Mouse (Mus musculus) brain, embryonic 14.5 days (tissue): ENCODE results near the gene Ccnt1. TPM values are rescaled to one million over a fixed set of nuclear protein-coding genes. Genes with fewer than 3 reads are reported as not detected.
"Not testable (repeated sequence)": the region's sequence is repeated elsewhere in the genome, so short reads cannot be mapped to it uniquely, and the experiment has no call there.

Experiments
- DNase-seq: peaks from one replicate; pipeline ENCODE4 v3.0.0-alpha.2; 2011; ENCODE audit warnings: low read depth
- CTCF ChIP-seq: fragments of 200-500 bp; IDR thresholded peaks from 2 replicates; pipeline ENCODE4 v1.5.1; 2012; ENCODE audit warnings: inconsistent platforms, mild to moderate bottlenecking, moderate library complexity, borderline replicate concordance; ENCODE audit not compliant: insufficient read depth, insufficient read length; ENCODE audit errors: extremely low read depth
- POLR2A ChIP-seq: fragments of 200-500 bp; IDR thresholded peaks from 2 replicates; pipeline ENCODE4 v1.6.1; 2012; ENCODE audit warnings: mild to moderate bottlenecking, inconsistent platforms, borderline replicate concordance; ENCODE audit not compliant: poor library complexity, insufficient read depth, insufficient read length, severe bottlenecking; ENCODE audit errors: extremely low read depth
- polyA plus RNA-seq: library from polyadenylated mRNA; depleted of rRNA; stranded (reverse); fragments of >200 nt; gene quantifications from 2 replicates; pipeline ENCODE4 v1.2.3, GENCODE M21; 2012

Ccnt1 gene
- polyA plus RNA-seq, 1 experiment = 29.5 TPM

DNA sequence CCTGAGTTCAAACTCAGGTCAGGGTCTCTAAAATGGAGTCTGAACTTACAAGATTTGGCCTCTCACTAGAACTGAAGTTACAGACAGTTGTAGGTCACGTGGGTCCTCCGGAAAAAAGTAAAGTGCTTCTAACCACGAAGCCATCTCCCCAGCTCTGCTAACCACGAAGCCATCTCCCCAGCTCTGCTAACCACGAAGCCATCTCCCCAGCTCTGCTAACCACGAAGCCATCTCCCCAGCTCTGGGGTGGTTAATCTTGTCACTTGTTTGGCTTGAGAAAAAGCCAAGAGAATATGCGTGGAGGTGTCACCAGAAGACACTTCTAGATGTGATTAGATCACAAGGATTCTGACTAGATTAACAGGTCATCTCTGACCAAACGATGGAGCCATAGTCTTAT, 56.6 kb downstream of the Ccnt1 start:
- no peak for TF ChIP-seq POLR2A
- TF ChIP-seq CTCF = no peak
- DNase-seq = no peak

DNA sequence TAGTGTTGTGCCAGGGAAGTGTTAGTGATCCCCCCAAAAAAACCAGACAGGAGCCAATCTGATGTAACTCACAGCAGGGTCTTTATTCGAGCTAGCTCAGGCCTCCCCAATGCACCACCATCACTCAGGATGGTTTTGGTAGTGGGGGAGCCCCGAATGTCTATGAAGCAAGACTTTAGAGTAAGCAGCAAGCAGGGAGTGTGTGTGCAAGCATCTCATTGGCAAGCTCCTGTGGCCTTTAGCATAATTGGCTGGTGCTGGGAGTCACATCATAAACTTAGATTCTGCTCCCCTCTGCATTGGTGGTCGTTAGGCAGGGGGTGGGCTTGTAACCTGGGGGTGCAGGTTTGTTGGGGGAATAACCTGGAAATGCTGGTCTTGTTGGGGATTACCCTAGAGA, 57.0 kb downstream of the Ccnt1 start:
- DNase-seq = not testable (repeated sequence)

DNA sequence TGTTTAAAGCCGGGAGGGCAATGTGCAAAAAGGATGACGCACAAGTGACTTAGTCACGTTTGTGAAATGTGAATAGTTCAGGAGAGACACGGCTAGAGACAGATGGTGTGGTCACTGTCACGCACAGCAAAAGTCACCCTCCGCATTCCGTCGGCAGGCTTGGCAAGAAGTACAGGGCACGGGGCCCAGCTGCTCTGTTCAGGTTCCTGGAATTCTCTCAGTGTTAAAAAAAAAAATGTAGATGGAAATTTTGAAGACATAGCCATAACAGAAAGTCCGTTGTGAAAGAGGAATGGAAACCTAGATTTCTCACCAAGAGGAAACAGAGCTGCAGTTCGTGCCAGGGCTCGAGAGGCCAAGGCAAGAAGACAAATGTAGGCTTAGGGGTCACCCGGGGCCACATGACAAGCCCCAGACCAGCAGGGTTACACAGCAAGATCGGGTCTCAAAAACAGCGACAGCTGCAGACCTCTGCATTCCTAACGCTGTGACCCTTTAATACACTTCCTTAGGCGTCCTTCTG, 57.9 kb downstream of the Ccnt1 start:
- no peak for DNase-seq

DNA sequence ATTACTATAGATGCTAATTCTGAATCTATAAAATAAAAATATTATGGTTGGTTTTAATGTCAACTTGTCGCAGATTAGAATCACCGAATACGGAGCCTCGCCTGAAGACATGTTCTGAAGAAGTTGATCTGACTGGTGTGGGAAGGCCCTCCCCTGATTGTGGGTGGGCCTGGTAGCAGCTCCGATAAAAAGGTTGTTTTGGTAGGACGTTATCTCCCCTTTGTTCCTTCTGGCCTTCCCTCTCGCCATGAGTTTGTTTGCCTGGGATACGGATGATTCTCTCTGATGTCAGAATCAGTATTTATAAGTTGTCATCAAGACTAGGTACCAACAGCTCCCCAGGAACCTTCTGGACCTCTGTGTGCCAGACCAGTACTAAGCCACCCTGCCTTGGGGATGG, 58.5 kb downstream of the Ccnt1 start:
- TF ChIP-seq CTCF (no peak), POLR2A (no peak)
- DNase-seq = no peak

More for the DNA sequence above, 57.9 kb downstream of the Ccnt1 start:
- no peak for TF ChIP-seq POLR2A

DNA sequence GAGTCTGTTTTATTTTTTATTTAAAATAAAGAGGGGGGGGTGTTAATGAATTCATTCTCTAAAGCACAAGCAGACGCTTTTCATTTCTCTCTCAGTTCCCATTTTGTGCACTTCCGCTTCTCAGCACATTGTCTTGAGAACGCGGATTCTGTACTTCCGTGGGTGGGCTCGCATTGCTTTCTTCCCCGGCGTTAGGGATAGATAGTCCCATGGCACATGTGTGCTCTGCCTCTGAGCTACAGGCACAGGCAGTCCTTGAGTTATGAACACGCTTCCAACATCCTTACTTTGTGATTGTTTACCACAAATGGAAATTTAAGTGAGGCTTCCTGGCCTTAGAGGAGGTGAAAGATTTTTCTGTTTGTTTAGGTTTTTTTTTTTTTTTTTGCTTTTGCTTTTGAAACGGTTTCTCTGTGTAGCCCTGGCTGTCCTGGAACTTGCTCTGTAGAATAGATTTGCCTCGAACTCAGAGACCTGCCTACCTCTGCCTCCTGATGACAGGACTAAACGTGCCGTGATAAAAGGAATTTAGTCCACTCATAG, 59.3 kb downstream of the Ccnt1 start:
- DNase-seq = no peak
- TF ChIP-seq CTCF (no peak), POLR2A (no peak)

DNA sequence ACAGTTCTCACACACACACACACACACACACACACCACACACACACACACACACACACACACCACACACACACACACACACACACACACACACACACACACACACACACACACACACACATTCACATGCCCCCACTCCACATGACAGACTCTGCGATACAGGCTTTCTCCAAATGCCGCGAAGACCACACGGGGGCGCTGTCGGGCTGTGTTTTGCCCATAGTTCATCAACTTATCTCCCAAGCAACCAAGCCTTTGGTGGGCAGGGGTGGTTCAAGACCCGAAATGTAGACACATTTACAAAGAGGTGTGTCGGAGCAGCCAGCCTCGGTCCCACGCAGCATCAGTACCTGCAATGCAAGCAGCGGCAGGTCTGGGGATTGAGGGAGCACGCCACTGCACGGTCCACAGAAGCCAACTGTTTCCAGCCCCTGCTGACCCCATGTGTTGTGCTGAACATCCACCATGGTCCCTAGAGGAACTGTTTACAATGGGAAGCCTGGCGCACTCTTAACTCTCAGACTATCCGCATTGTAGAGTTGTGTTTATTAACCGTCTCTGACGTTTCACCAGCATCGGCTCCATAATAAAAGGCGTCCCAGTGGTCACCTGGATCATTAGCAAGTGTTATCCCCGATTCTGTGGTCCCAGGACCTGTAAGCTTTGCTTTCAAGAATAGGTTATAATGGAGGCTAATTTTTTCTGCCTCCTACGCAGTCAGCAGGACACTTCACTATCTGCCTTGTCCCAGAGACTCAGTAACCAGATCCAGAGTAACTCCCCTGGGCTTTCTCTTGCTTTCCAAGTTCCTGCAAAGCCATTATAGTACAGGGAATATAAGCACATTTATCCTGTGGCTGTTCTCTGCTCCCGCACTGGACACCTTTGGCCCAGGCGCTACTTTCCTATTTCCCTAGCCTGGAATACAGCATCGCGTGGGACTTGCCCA, 60.0 kb downstream of the Ccnt1 start:
- peak; percentile 85 for DNase-seq
- TF ChIP-seq POLR2A (no peak), CTCF (peak; percentile 87)

DNA sequence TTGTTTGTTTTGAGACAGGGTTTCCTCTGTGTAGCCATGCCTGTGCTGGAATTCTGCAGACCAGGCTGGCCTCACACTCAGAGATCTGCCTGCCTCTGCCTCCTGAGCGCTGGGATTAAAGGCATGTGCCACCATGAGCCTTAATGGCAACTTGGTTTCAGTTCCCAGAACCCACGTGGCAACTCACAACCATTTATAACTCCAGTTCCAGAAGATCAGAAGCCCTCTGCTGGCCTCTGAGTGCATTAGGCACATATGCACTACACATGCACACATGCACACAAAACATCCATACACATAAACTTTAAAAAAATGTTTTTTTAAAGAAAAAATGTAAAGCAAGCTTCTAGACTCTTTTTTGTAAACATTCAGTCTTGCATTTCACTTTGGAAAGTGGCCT, 61.3 kb downstream of the Ccnt1 start:
- no peak for TF ChIP-seq CTCF
- TF ChIP-seq POLR2A = no peak
- DNase-seq = no peak

DNA sequence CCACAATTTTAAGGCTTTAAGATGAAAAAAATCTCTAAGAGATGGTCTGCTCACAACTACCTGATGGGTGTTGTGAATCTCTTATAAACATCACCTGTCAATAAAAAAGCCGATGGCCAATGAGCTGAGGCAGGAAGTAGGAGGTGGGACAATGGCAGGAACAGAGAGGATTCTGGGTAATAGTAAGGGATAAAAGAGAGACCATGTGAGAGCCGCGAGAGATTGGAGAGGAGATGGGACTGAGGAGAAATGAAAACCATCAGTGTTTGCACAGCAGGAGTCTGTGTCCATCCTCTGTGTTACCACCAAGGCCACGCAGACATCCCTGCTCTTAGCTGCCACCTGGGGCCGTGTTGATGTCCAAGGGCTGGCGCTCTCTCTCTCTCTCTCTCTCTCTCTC, 63.4 kb downstream of the Ccnt1 start:
- no peak for DNase-seq
- TF ChIP-seq POLR2A (no peak), CTCF (no peak)

DNA sequence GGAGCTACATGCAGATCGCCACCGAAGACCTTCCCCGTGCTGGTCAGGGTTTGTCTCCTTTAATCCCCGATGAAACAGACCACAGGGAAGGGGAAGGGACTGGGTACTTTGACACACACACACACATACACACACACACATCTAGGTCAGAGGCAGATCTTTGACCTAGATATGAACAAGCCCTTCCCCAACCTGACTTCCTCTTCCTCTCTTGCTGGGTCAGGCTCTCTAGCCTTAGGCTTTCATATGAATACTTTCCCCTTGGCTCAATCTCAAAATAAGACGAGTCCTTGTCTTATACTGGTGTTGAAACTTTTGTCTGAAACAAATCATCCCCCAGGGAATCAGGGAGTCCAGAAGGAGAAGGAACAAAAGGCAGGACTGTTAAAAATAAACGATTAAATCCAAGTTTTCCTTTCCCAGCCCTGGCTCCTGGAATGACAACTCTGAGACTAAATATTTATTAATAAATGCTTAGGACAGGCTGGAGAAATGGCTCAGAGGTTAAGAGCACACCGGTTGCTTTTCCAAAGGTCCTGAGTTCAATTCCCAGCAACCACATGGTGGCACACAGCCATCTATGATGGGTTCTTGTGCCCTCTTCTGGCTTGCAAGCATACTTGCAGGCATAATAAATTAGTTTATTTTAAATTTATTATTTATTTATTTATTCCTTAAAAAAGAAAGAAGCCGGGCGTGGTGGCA, 64.3 kb downstream of the Ccnt1 start:
- no peak for DNase-seq
- TF ChIP-seq CTCF (no peak), POLR2A (no peak)

DNA sequence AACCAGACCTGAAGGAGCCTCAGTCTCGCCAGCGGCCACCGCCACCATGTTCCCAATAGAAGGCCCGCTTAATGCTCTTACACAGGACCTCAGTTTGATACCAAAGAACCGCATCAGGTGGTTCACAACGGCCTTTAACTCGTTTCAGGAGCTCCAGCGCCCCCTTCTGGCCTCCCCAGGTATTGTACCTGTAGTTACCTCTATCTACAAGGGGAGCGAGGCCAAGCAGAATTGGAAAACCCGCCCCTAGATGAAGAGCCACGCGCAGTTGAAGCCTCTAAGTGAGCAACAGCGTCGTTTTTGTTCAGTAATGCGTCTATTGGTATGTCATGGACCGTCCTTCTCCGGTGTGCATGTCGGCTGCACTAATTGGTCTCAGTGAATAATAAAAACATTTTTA, 66.2 kb downstream of the Ccnt1 start:
- DNase-seq = peak; percentile 53
- TF ChIP-seq POLR2A (no peak), CTCF (peak; percentile 73)

DNA sequence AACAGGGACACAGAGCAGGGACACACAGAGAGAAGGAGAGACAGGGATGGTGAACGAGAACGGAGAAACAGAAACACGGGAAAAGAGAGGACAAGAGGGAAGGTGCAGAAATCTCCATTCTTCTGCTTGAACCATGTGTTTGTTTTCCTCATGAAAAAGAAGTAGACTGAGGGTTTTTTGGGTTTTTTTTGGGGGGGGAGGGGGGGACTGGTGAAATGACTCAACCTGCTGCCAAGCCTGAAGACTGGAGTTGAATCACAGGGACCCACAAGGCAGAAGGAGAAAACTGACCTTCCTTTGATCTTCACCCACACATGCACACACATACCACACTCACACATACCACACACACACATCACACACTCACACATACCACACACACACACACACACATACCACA, 67.4 kb downstream of the Ccnt1 start:
- no peak for DNase-seq
- TF ChIP-seq POLR2A (no peak), CTCF (no peak)

DNA sequence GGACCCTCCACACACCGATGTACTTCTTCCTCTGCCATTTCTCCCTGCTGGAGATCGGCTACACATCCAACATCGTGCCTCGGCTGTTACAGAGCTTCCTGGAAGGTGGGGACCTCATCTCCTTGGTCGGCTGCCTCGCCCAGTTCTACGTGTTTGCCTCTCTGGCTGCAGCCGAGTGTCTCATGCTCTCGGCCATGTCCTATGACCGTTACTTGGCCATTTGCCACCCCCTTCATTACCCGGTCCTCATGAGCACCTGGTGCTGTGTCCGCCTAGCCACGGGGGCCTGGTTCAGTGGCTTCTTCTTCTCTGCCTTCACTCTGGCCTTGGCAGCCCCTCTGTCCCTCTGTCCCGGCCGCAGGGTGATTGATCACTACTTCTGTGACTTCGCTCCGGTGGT, 73.1 kb downstream of the Ccnt1 start:
- TF ChIP-seq CTCF = no peak
- no peak for DNase-seq

DNA sequence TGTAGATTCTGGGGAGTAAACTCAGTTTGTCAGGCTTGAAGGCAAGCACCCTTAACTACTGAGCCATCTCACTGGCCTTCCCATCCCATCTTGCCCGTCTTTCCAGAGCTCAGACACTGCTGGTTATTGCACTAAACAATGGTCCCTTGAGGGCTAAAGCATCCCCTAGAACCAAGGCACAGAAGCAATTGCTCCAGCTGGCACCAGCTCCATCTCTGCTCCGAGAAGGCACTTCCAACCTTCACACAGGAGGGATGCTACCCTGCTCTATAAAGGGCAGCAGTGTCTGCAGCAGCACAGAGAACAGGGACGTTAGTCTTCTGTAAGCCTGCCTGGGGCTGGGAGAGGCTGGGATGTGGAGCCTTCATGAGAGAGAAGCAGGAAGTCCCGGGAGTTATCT, 78.6 kb downstream of the Ccnt1 start, which contains the start of gene Olfr279:
Olfr279 (plus strand) TSS at position 301 of the 400 bp plus-strand sequence.
- no peak for TF ChIP-seq POLR2A
- no peak for TF ChIP-seq CTCF
- DNase-seq = no peak
